Mouse (Mus musculus) embryonic facial prominence, embryonic 12.5 days (tissue): ENCODE results near the gene Syde2. TPM values are rescaled to one million over a fixed set of nuclear protein-coding genes. Genes with fewer than 3 reads are reported as not detected.

Source experiments
- ATAC-seq: fragments of 200-750 bp; cut with Nextera tagmentation; 2 replicates; pipeline ENCODE4 v1.8.0; 2017; ENCODE audit not compliant: insufficient number of reproducible peaks, insufficient read depth, low FRiP score, low TSS enrichment
- H3K27ac ChIP-seq: fragments of 300-500 bp; sonication (generic); 2 replicates; pipeline ENCODE4 v1.5.1; 2016; ENCODE audit warnings: mild to moderate bottlenecking
- H3K27me3 ChIP-seq: fragments of 300-500 bp; sonication (generic); 2 replicates; pipeline ENCODE4 v1.6.1; 2016; ENCODE audit warnings: mild to moderate bottlenecking, moderate library complexity
- H3K36me3 ChIP-seq: fragments of 300-500 bp; sonication (generic); 2 replicates; pipeline ENCODE4 v1.6.1; 2016; ENCODE audit warnings: mild to moderate bottlenecking
- H3K4me1 ChIP-seq: fragments of 300-500 bp; sonication (generic); 2 replicates; pipeline ENCODE4 v1.6.1; 2016
- H3K4me2 ChIP-seq: fragments of 300-500 bp; sonication (generic); replicated peaks from 2 replicates; pipeline ENCODE4 v1.6.1; 2016; ENCODE audit warnings: mild to moderate bottlenecking, moderate library complexity
- H3K4me3 ChIP-seq: fragments of 300-500 bp; sonication (generic); 2 replicates; pipeline ENCODE4 v1.5.1; 2016; ENCODE audit warnings: mild to moderate bottlenecking
- H3K9ac ChIP-seq: fragments of 300-500 bp; sonication (generic); 2 replicates; pipeline ENCODE4 v1.6.1; 2016; ENCODE audit warnings: mild to moderate bottlenecking, moderate library complexity
- H3K9me3 ChIP-seq: fragments of 300-500 bp; sonication (generic); 2 replicates; pipeline ENCODE4 v1.6.1; 2016; ENCODE audit warnings: mild to moderate bottlenecking, moderate library complexity
- WGBS: fragments of 180-500 bp; shearing (Covaris S2); methylation state at CpG from one replicate; pipeline ENCODE4 v1.1.7; 2016; 5-methylcytosine and 5-hydroxymethylcytosine counted together
- polyA plus RNA-seq: library from polyadenylated mRNA; unstranded; fragments of >200 nt; fragmentation: Nextera tagmentation; extraction: Ambion mirVana; gene quantifications from 2 replicates; pipeline ENCODE4 v1.2.1, GENCODE M21; 2016

The Syde2 gene
- polyA plus RNA-seq = 2.9 and 3.0 TPM in 2 replicates

DNA sequence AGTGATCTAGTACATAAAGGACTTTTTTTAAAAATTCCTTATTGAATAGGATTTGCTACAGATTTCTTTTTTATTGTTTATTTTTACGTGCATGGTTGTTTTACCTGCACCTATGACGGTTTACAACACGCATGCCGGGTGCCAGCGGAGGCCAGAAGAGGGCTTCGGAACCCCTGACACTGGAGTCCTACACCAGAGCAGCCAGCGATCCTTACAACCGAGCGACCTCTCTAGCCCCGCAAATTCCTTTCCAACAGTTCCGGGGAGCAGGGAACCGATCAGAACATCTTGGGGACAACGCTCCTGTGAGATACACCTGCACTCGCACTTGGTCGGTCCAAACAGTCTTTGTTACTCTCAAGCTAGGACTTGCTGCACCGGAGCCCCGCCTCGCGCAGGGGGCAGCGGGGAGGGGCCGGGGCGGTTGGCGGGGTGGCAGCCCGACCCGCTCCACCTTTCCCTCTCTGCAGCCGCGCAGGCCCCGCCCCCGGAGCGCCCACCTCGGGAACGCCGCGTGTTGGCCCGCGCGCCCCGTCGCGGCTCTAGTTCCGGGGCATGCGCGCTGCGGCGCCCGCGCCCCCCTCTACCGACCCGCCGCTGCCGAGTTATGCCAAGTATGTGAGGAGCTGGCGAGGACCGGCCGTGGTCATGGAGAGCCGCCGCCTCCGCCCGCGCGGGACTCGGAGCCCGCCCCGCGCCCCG lies at the start of gene Syde2:
Gene Syde2 (plus strand): TSS at position 603 of the 702 bp plus-strand sequence.
- Histone ChIP-seq H3K9me3 (no peaks in the 10 kb centered on the region), H3K4me1 (peaks cover 18% of the 10 kb centered on the region), H3K27ac (peak within 1 kb of the TSS; percentile 93), H3K27me3 (peaks cover 19% of the 10 kb centered on the region), H3K9ac (peak within 1 kb of the TSS; percentile 81), H3K36me3 (no peaks in the 10 kb centered on the region), H3K4me3 (peak within 1 kb of the TSS; percentile 75), H3K4me2 (peak within 1 kb of the TSS; percentile 85)
- WGBS = 1% methylated on average over 65 of the region's 65 CpGs
- peak; percentile 86 for ATAC-seq

DNA sequence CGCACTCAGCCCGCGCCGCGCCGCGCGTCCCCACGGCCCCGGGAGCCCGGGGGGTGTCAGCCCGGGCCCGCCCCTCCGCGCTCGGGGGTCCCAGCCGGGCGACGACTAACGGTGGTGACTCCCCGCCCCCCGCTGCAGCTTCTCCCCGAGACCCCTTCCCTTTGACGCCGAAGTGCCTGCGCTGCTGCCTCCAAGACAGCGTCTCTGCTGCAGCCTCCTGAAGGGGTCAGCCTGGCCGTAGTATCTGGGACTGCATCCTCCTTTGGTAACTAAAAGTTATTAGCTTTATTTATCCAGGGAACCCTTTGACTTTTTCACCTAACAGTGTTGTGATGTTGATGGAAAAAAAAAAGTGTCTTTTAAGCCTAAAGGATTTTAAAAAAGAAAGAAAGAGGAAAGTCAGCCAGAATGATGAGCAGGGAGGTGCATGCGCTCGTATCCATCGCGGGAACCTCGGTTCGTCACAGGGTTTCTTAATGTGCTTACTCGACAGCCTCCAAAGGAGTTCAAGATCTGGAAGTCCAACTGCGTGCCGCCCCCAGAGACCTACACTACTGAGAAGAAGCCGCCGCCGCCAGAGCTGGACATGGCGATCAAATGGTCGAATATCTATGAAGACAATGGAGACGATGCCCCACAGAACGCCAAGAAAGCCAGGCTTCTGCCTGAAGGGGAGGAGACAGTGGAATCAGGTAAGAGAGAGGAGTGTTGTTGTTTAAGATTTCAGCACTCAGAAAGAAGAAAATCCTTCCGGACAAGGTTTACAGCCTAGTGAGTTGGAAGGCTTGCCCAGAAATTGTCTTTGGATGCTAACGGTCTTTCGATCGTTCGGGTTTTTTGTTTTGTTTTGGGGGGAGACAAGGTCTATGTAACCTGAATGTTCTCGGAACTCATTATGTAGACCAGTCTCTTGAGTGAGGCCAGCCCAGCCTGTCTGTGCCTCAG lies 49.0 kb upstream of the Syde2 start:
- Histone ChIP-seq H3K4me1 (peaks cover 16% of the 10 kb centered on the region), H3K4me3 (peak overlapping the region; percentile 92), H3K36me3 (peaks cover 28% of the 10 kb centered on the region), H3K27ac (peak overlapping the region; percentile 66; the same call in 1 of the 2 replicates), H3K4me2 (peak overlapping the region; percentile 72), H3K27me3 (no peaks in the 10 kb centered on the region), H3K9me3 (no peaks in the 10 kb centered on the region), H3K9ac (peak overlapping the region; percentile 94)
- ATAC-seq = no peak
- 19% methylated on average over 47 of the region's 50 CpGs for WGBS

DNA sequence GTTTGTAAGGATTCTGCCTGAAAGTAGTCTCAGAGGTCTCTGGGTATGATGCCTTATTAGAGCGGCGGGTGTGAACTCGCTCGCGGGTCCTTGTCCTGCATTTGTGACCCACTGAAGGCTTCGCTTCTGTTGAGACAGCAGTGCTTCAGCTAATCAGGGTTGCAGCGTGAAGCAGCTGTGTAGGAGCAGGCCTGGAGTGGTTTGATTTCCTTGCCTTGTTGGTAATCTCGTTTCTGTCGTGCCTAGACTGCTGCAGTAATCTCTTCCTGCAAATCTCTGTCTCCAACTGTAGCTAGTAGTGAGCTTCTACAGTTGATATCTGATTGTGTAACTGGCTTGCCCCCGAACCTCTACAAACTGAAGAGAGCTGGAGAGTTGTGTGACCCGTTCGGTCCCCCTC lies 48.3 kb upstream of the Syde2 start:
- Histone ChIP-seq H3K9me3 (no peaks in the 10 kb centered on the region), H3K4me2 (peak overlapping the region; percentile 72), H3K4me1 (peaks cover 16% of the 10 kb centered on the region), H3K27me3 (no peaks in the 10 kb centered on the region), H3K27ac (no peak overlapping the region), H3K9ac (peak overlapping the region; percentile 94; the same call in 1 of the 2 replicates), H3K36me3 (peaks cover 34% of the 10 kb centered on the region), H3K4me3 (0 out of 2 replicates have a peak overlapping the region, but pooled peaks have one; percentile 92)
- WGBS = 82% methylated on average over 12 of the region's 12 CpGs
- no peak for ATAC-seq

DNA sequence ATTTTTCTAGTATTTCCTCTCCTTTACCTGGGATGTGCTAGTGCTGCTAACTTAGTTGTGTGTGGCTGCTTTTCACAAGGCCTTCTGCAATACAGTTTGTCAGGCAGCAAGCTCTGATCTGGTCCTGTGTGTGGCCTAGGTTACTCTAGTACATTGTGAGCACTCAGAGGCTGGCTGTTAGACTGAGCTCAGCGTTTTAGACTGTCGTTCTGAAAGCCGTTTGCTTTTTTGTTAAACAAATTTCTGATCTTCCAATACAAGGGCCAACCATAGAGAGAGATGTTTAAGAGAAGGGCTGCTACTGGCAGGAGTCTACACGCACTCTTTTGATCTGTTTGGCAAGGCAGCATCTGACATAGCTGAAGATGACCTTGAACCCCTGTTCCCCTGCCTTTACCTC lies 47.7 kb upstream of the Syde2 start:
- no peak for ATAC-seq
- H3K4me2 ChIP-seq = peak overlapping the region; percentile 72; the same call in 1 of the 2 replicates
- no peaks in the 10 kb centered on the region for H3K9me3 ChIP-seq
- no peak overlapping the region for H3K4me3 ChIP-seq
- no peak overlapping the region for H3K27ac ChIP-seq
- peaks cover 16% of the 10 kb centered on the region for H3K4me1 ChIP-seq
- H3K27me3 ChIP-seq = no peaks in the 10 kb centered on the region
- WGBS = 87% methylated on average over 4 of the region's 4 CpGs
- peak overlapping the region; percentile 27; the same call in 1 of the 2 replicates for H3K9ac ChIP-seq
- H3K36me3 ChIP-seq = peaks cover 35% of the 10 kb centered on the region

DNA sequence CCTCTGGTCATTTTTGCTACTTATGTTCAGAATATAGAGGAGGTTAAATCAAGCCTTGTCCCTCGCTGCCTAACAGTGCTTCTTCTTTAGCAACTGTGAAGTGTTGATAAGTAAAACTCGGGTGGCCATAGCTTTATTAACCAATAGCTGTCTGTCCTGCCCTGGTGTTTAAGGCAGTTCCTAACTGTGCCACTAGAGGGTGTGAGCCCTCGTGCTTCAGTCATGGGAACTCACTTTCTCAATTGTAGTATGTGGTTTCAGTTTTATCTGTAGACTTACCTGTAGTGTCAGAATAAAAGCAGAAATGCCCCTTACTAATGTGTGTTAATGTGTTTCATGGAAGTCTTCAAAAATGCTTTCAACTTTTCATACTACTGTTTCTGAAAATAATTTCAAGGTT lies 45.7 kb upstream of the Syde2 start:
- Histone ChIP-seq H3K4me3 (no peak overlapping the region), H3K4me1 (peaks cover 16% of the 10 kb centered on the region), H3K4me2 (no peak overlapping the region), H3K9ac (no peak overlapping the region), H3K27me3 (no peaks in the 10 kb centered on the region), H3K36me3 (peaks cover 42% of the 10 kb centered on the region), H3K27ac (no peak overlapping the region), H3K9me3 (no peaks in the 10 kb centered on the region)
- no peak for ATAC-seq
- WGBS = 15% methylated on average over 3 of the region's 3 CpGs

DNA sequence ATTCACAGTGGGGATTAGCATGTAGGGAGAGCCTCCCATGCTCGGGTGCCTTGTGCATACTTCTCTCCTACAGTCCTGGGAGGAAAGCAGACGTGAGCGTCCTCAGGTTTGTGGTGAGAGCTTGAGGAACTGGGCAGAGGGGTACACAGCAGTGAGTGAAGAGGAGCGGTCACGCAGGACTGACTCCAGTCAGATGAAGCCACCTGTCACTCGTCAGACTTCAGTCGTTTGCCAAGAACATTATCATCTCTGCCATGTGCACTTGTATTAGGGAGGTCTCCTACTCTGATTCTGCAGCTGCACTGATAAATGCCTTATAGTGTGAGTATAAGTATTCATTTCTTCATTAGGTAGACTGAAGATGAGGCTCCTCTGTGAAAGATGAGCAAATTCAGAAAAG lies 43.3 kb upstream of the Syde2 start:
- Histone ChIP-seq H3K4me1 (peaks cover 8% of the 10 kb centered on the region), H3K36me3 (peaks cover 42% of the 10 kb centered on the region), H3K27ac (no peak overlapping the region), H3K9ac (no peak overlapping the region), H3K4me3 (no peak overlapping the region), H3K9me3 (no peaks in the 10 kb centered on the region), H3K4me2 (no peak overlapping the region), H3K27me3 (no peaks in the 10 kb centered on the region)
- WGBS = 88% methylated on average over 7 of the region's 7 CpGs
- no peak for ATAC-seq

DNA sequence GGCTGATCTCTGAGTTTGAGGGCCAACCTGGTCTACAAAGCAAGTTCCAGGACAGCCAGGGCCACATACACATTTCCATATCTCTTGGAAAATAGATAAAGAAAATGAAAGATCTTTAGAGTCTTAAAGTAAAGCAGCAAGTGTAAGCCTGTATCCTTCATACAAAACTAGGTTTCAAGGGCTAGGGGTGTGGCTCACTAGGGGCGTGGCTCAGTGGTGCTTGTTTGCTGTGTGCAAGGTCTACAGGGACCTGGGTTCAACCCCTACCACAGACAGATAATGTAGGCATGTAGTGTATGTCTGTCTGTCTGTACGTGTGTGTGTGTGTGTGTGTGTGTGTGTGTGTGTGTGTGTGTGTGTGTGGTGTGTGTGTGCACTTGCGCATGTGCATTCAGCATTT lies 41.8 kb upstream of the Syde2 start:
- Histone ChIP-seq H3K9me3 (no peaks in the 10 kb centered on the region), H3K4me1 (peaks cover 7% of the 10 kb centered on the region), H3K27ac (no peak overlapping the region), H3K9ac (no peak overlapping the region), H3K4me2 (no peak overlapping the region), H3K36me3 (peaks cover 36% of the 10 kb centered on the region), H3K4me3 (no peak overlapping the region), H3K27me3 (no peaks in the 10 kb centered on the region)
- 79% methylated on average over 3 of the region's 3 CpGs for WGBS
- no peak for ATAC-seq

DNA sequence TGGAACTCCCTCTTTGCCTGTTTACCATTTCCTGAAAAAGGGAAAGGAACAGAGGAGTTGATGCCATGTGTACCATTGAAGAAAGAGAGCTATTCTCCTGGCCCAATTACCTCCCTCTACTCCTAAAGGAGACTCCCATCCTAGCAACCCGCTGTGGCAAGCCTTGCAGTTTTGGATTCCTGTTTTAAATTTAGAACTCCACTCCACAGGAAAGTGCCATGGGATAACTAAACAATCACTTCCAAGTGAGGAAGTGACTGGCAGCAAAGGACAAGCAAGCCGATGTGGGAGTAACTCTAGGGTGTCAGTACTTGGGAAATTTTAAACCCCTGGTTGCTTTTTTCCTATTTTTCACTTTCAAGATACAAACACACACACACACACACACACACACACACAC lies 41.0 kb upstream of the Syde2 start:
- H3K27ac ChIP-seq = no peak overlapping the region
- peaks cover 29% of the 10 kb centered on the region for H3K36me3 ChIP-seq
- H3K4me3 ChIP-seq = no peak overlapping the region
- 41% methylated on average over 2 of the region's 2 CpGs for WGBS
- no peak for ATAC-seq
- no peak overlapping the region for H3K9ac ChIP-seq
- no peaks in the 10 kb centered on the region for H3K9me3 ChIP-seq
- no peaks in the 10 kb centered on the region for H3K27me3 ChIP-seq
- H3K4me1 ChIP-seq = peaks cover 7% of the 10 kb centered on the region
- no peak overlapping the region for H3K4me2 ChIP-seq

DNA sequence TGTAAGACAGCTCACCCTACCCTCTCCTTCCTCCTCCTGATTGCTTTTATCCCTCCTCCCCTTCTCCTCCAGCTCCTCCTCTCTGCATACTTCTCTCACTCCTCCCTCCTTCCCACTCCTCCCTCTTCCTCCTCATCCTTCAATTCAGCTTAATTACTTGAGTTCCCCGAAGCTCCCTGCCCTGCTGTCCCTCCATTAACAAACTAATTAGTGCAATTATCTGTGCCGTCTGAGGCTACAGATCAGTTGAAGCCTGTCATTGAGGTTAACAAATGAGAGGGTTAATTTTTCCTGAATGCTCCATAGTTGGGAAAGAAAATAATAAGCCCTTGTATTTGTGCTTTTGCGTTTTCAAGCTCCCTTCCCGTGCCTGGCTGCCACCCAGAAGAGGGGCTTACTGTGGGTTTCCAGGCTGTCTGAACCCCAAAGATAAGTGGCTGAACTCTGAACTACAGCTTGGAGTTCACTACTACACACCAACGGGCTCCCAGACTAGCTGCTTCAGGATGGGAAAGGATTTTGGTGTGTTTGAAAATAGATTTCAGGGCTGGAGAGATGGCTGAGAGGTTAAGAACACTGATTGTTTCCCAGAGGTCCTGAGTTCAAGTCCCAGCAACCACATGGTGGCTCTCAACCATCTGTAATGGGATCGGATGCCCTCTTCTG lies 40.0 kb upstream of the Syde2 start:
- Histone ChIP-seq H3K27me3 (no peaks in the 10 kb centered on the region), H3K9me3 (no peaks in the 10 kb centered on the region), H3K4me2 (no peak overlapping the region), H3K4me3 (no peak overlapping the region), H3K4me1 (peaks cover 7% of the 10 kb centered on the region), H3K9ac (no peak overlapping the region), H3K36me3 (peaks cover 26% of the 10 kb centered on the region), H3K27ac (no peak overlapping the region)
- no peak for ATAC-seq
- WGBS = 26% methylated on average over 6 of the region's 6 CpGs

DNA sequence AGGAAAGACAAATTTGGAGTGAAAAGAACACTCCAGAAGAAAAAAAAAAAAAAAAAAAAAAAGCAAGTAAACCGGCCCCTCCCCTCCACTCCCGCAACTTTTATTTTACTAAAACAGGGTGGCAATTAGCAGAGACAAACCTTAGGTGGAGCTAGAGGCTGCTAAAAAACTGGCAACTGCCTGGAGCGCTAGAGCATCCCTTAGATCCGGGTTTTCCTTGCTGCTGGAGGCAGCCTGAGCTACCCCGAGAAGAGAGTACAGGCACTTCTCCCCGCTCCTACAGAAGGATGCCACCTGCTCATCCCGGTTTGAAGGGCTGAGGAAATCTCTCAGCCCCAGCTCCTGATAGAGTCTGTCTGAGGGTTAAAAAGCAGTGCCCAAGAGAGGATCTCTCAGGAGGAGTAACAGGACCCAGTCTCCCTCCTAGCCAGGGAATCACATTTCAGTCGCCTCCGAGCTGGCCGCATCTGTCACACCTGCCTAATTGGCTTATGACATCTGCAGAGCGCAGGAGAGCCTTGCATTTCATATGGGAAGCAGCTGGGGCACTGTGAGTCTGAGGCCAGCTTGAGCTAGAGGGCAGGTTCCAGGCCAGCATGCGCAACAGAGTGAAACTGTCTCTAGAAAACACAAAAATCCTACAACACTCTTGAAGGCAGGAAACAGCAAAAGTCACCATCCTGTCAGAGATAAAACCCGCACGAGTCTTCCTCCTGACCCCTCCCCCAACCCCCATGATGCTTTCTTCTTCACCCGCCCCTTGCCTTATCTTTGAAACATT lies 37.4 kb upstream of the Syde2 start:
- H3K27me3 ChIP-seq = no peaks in the 10 kb centered on the region
- H3K9ac ChIP-seq = no peak overlapping the region
- no peak overlapping the region for H3K27ac ChIP-seq
- H3K4me1 ChIP-seq = peaks cover 7% of the 10 kb centered on the region
- peak; percentile 70 for ATAC-seq
- no peaks in the 10 kb centered on the region for H3K9me3 ChIP-seq
- H3K4me2 ChIP-seq = peak overlapping the region; percentile 42
- 0 out of 2 replicates have a peak overlapping the region, but pooled peaks have one; percentile 18 for H3K4me3 ChIP-seq
- H3K36me3 ChIP-seq = peaks cover 4% of the 10 kb centered on the region; the same call in 1 of the 2 replicates
- whole genome bisulfite sequencing = 6% methylated on average over 15 of the region's 15 CpGs

DNA sequence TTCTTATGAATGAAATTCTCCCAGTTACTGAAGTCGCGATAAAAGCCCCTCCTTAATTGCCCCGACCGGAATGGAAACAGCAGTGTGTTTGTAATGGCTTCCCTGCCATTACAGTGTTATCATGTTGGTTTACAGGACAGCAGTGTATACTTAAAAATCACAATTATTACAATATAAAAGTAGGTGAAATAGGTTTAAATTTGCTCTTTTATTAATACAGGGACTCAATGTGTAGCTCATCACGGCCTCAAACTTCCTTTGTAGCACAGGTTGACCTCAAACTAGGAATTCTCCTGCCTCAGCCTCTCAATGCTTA lies 36.9 kb upstream of the Syde2 start:
- ATAC-seq = no peak
- 0 out of 2 replicates have a peak, but pooled peaks cover under 1% of the 10 kb centered on the region for H3K36me3 ChIP-seq
- no peaks in the 10 kb centered on the region for H3K9me3 ChIP-seq
- H3K9ac ChIP-seq = no peak overlapping the region
- peaks cover 7% of the 10 kb centered on the region for H3K4me1 ChIP-seq
- peak overlapping the region; percentile 42; the same call in 1 of the 2 replicates for H3K4me2 ChIP-seq
- H3K4me3 ChIP-seq = no peak overlapping the region
- no peak overlapping the region for H3K27ac ChIP-seq
- 47% methylated on average over 5 of the region's 5 CpGs for WGBS
- H3K27me3 ChIP-seq = no peaks in the 10 kb centered on the region
